Mouse (Mus musculus) retina, adult 2 months (tissue): ENCODE results near the gene Daxx.
"Not testable (repeated sequence)": the region's sequence is repeated elsewhere in the genome, so short reads cannot be mapped to it uniquely, and the experiment has no call there.

Source experiments
- DNase-seq: peaks from one replicate; pipeline ENCODE4 v3.0.0-alpha.2; 2012; ENCODE audit warnings: low read depth, low spot score

Gene Daxx

GRCm38 (mm10) chr17:33902491-33902890 lies 6.7 kb upstream of the Daxx start:
- no peak for DNase-seq

- DNase-seq: not testable (repeated sequence)
These were observed 5.1 kb upstream of the Daxx start for GRCm38 (mm10) chr17:33903911-33904651.

GRCm38 (mm10) chr17:33904835-33905234 lies 4.4 kb upstream of the Daxx start, which contains the start of gene Platr17:
Platr17 (plus strand) TSS chr17:33905135.
- DNase-seq: not testable (repeated sequence)

- DNase-seq: no peak
These were observed 710 bp upstream of the Daxx start for GRCm38 (mm10) chr17:33908331-33909076.

GRCm38 (mm10) chr17:33909869-33910250 lies 646 bp downstream of the Daxx start:
- DNase-seq: no peak

- DNase-seq: no peak
These were observed 1.3 kb downstream of the Daxx start for GRCm38 (mm10) chr17:33910346-33911051.

GRCm38 (mm10) chr17:33911052-33911812 lies 2.0 kb downstream of the Daxx start:
- no peak for DNase-seq

- no peak for DNase-seq
These were observed 2.7 kb downstream of the Daxx start for GRCm38 (mm10) chr17:33911813-33912414.

- DNase-seq: no peak
These were observed 4.0 kb downstream of the Daxx start for GRCm38 (mm10) chr17:33913264-33913663.

GRCm38 (mm10) chr17:33913905-33914304 lies 4.7 kb downstream of the Daxx start:
- no peak for DNase-seq

- DNase-seq: no peak
These were observed 5.8 kb downstream of the Daxx start for GRCm38 (mm10) chr17:33914969-33915391.

- peak; percentile 98 for DNase-seq
These were observed 6.5 kb downstream of the Daxx start, which contains the start of the genes Tapbp and Zbtb22 for GRCm38 (mm10) chr17:33915671-33916250. Tapbp (plus strand) TSS chr17:33915899. Zbtb22 (plus strand) TSS chr17:33915904.

- DNase-seq: no peak
These were observed 7.1 kb downstream of the Daxx start for GRCm38 (mm10) chr17:33916294-33916693.

GRCm38 (mm10) chr17:33916847-33917655 lies 7.8 kb downstream of the Daxx start:
- DNase-seq: no peak

- no peak for DNase-seq
These were observed 8.6 kb downstream of the Daxx start for GRCm38 (mm10) chr17:33917656-33918292.

GRCm38 (mm10) chr17:33918293-33919203 lies 9.3 kb downstream of the Daxx start:
- DNase-seq: no peak

- no peak for DNase-seq
These were observed 10.4 kb downstream of the Daxx start for GRCm38 (mm10) chr17:33919351-33920281.
